Mouse (Mus musculus): ENCODE data around the gene Btbd35f12.
"Not testable (repeated sequence)": the region's sequence is repeated elsewhere in the genome, so short reads cannot be mapped to it uniquely, and the experiment has no call there.

The Btbd35f12 gene

GRCm38 (mm10) chrX:33313079-33313478 is at the start of gene Btbd35f12:
Btbd35f12 (plus strand) TSS chrX:33313379.
- DNase-seq (ENCODE audit: low read depth), result not testable (repeated sequence)

GRCm38 (mm10) chrX:33353254-33353653 is 40.1 kb downstream of the Btbd35f12 start:
- not testable (repeated sequence) for DNase-seq (ENCODE audit: low read depth)

Measured in c-Kit-positive CD71-positive TER-119-negative erythroid progenitor cells, embryonic 14.5 days (primary cell).